Mouse (Mus musculus) cerebellum, postnatal 36 days (tissue): ENCODE results near the gene Acvr1b.
A peak's percentile ranks its signal among the peaks of the same experiment; 100 is the strongest.

Source experiments
- DNase-seq, 2 experiments: peaks; one replicate each; pipeline ENCODE4 v3.0.0; 2021 to 2022; ENCODE audit warnings: mixed read lengths in 2 of 2

The Acvr1b gene

GRCm38 (mm10) chr15:101146100-101146965, 27.5 kb upstream of the Acvr1b start:
- DNase-seq, result no peak

- DNase-seq, result no peak
Observed at GRCm38 (mm10) chr15:101147115-101147909, 26.6 kb upstream of the Acvr1b start.

GRCm38 (mm10) chr15:101147910-101148273, 26.0 kb upstream of the Acvr1b start:
- DNase-seq, result no peak

GRCm38 (mm10) chr15:101148604-101149003, 25.3 kb upstream of the Acvr1b start:
- DNase-seq, result no peak

GRCm38 (mm10) chr15:101151409-101152261, 22.2 kb upstream of the Acvr1b start:
- no peak for DNase-seq

GRCm38 (mm10) chr15:101154700-101155616, 18.9 kb upstream of the Acvr1b start:
- DNase-seq, result no peak

- DNase-seq, result no peak
Observed at GRCm38 (mm10) chr15:101160128-101160527, 13.7 kb upstream of the Acvr1b start.

- no peak for DNase-seq
Observed at GRCm38 (mm10) chr15:101160591-101160990, 13.3 kb upstream of the Acvr1b start.

GRCm38 (mm10) chr15:101161534-101161933, 12.3 kb upstream of the Acvr1b start:
- DNase-seq, result no peak

GRCm38 (mm10) chr15:101163056-101163458, 10.8 kb upstream of the Acvr1b start:
- no peak for DNase-seq

GRCm38 (mm10) chr15:101163854-101164253, 10.0 kb upstream of the Acvr1b start:
- DNase-seq, result no peak

- DNase-seq, result no peak
Observed at GRCm38 (mm10) chr15:101164291-101164690, 9.6 kb upstream of the Acvr1b start.

GRCm38 (mm10) chr15:101165658-101166437, 8.0 kb upstream of the Acvr1b start:
- DNase-seq, result peak in 1 of 2 experiments; percentile 37

GRCm38 (mm10) chr15:101167553-101167952, 6.3 kb upstream of the Acvr1b start:
- DNase-seq, result no peak

- no peak for DNase-seq
Observed at GRCm38 (mm10) chr15:101169910-101170309, 4.0 kb upstream of the Acvr1b start.

GRCm38 (mm10) chr15:101170413-101170980, 3.4 kb upstream of the Acvr1b start:
- DNase-seq, result no peak

- DNase-seq, result no peak
Observed at GRCm38 (mm10) chr15:101171272-101171671, 2.6 kb upstream of the Acvr1b start.

- no peak for DNase-seq
Observed at GRCm38 (mm10) chr15:101172016-101172415, 1.9 kb upstream of the Acvr1b start.

- peak; percentile 41 to 49 for DNase-seq
Observed at GRCm38 (mm10) chr15:101174294-101175130, 645 bp downstream of the Acvr1b start.

- DNase-seq, result no peak
Observed at GRCm38 (mm10) chr15:101175131-101175460, 1.2 kb downstream of the Acvr1b start.
